Mouse (Mus musculus) embryonic facial prominence, embryonic 15.5 days (tissue): ENCODE measurements around the gene Atp2b2. TPM values are rescaled to one million over a fixed set of nuclear protein-coding genes. Genes with fewer than 3 reads are reported as not detected.

ENCODE experiments used
- ATAC-seq: fragments of 200-750 bp; cut with Nextera tagmentation; 2 replicates; pipeline ENCODE4 v1.8.0; 2017; ENCODE audit warnings: low read depth, moderate TSS enrichment; ENCODE audit not compliant: insufficient number of reproducible peaks, low FRiP score, low TSS enrichment
- H3K27ac ChIP-seq: fragments of 300-500 bp; sonication (generic); replicated peaks from 2 replicates; pipeline ENCODE4 v1.5.1; 2015; ENCODE audit warnings: mild to moderate bottlenecking, inconsistent platforms
- H3K27me3 ChIP-seq: fragments of 300-500 bp; sonication (generic); 2 replicates; pipeline ENCODE4 v1.6.1; 2015; ENCODE audit warnings: inconsistent platforms
- H3K36me3 ChIP-seq: fragments of 300-500 bp; sonication (generic); 2 replicates; pipeline ENCODE4 v1.6.1; 2015; ENCODE audit warnings: mild to moderate bottlenecking, inconsistent platforms
- H3K4me1 ChIP-seq: fragments of 300-500 bp; sonication (generic); 2 replicates; pipeline ENCODE4 v1.6.1; 2015; ENCODE audit warnings: inconsistent platforms
- H3K4me2 ChIP-seq: fragments of 300-500 bp; sonication (generic); replicated peaks from 2 replicates; pipeline ENCODE4 v1.6.1; 2015; ENCODE audit warnings: mild to moderate bottlenecking, inconsistent platforms
- H3K4me3 ChIP-seq: fragments of 300-500 bp; sonication (generic); replicated peaks from 2 replicates; pipeline ENCODE4 v1.5.1; 2015; ENCODE audit warnings: mild to moderate bottlenecking, inconsistent platforms
- H3K9ac ChIP-seq: fragments of 300-500 bp; sonication (generic); 2 replicates; pipeline ENCODE4 v1.6.1; 2015; ENCODE audit warnings: inconsistent platforms
- H3K9me3 ChIP-seq: fragments of 300-500 bp; sonication (generic); replicated peaks from 2 replicates; pipeline ENCODE4 v1.6.1; 2016; ENCODE audit warnings: inconsistent platforms
- WGBS: fragments of 180-500 bp; shearing (Covaris S2); methylation state at CpG from one replicate; pipeline ENCODE4 v1.1.7; 2015; 5-methylcytosine and 5-hydroxymethylcytosine counted together
- polyA plus RNA-seq: library from polyadenylated mRNA; unstranded; fragments of >200 nt; fragmentation: Nextera tagmentation; extraction: Ambion mirVana; gene quantifications from 2 replicates; pipeline ENCODE4 v1.2.1, GENCODE M21; 2015

The Atp2b2 gene
- polyA plus RNA-seq, 1 experiment from 2014 or later = 0.13 TPM

- no peaks in the 10 kb centered on the region for H3K27me3 ChIP-seq
- no peak overlapping the region for H3K4me3 ChIP-seq
- H3K9ac ChIP-seq = no peak overlapping the region
- no peak for ATAC-seq
- H3K4me2 ChIP-seq = no peak overlapping the region
- no peaks in the 10 kb centered on the region for H3K9me3 ChIP-seq
- no peaks in the 10 kb centered on the region for H3K4me1 ChIP-seq
- H3K36me3 ChIP-seq = no peaks in the 10 kb centered on the region
- 9% methylated on average over 9 of the region's 9 CpGs for WGBS
- H3K27ac ChIP-seq = no peak overlapping the region
Observed at GRCm38 (mm10) chr6:114012834-114013233, 29.6 kb downstream of the Atp2b2 start.

GRCm38 (mm10) chr6:114011976-114012375 is 30.4 kb downstream of the Atp2b2 start:
- Histone ChIP-seq H3K9me3 (no peaks in the 10 kb centered on the region), H3K27ac (no peak overlapping the region), H3K36me3 (no peaks in the 10 kb centered on the region), H3K4me3 (no peak overlapping the region), H3K4me2 (no peak overlapping the region), H3K27me3 (no peaks in the 10 kb centered on the region), H3K4me1 (no peaks in the 10 kb centered on the region), H3K9ac (no peak overlapping the region)
- no peak for ATAC-seq
- 79% methylated on average over 6 of the region's 6 CpGs for WGBS

- Histone ChIP-seq H3K9ac (no peak overlapping the region), H3K9me3 (no peaks in the 10 kb centered on the region), H3K36me3 (no peaks in the 10 kb centered on the region), H3K27me3 (no peaks in the 10 kb centered on the region; the same call in 1 of the 2 replicates), H3K27ac (no peak overlapping the region), H3K4me1 (no peaks in the 10 kb centered on the region), H3K4me3 (no peak overlapping the region), H3K4me2 (no peak overlapping the region)
- ATAC-seq = no peak
- WGBS = 69% methylated on average over 3 of the region's 3 CpGs
Observed at GRCm38 (mm10) chr6:114003796-114004195, 38.6 kb downstream of the Atp2b2 start.

GRCm38 (mm10) chr6:114000928-114001327 is 41.5 kb downstream of the Atp2b2 start:
- H3K27me3 ChIP-seq = no peaks in the 10 kb centered on the region; the same call in 1 of the 2 replicates
- H3K27ac ChIP-seq = no peak overlapping the region
- ATAC-seq = no peak
- no peaks in the 10 kb centered on the region for H3K36me3 ChIP-seq
- no peak overlapping the region for H3K4me2 ChIP-seq
- no peak overlapping the region for H3K4me3 ChIP-seq
- H3K9me3 ChIP-seq = no peaks in the 10 kb centered on the region
- H3K4me1 ChIP-seq = no peaks in the 10 kb centered on the region
- no peak overlapping the region for H3K9ac ChIP-seq
- WGBS = 81% methylated on average over 6 of the region's 6 CpGs

GRCm38 (mm10) chr6:114000304-114000703 is 42.1 kb downstream of the Atp2b2 start:
- H3K4me2 ChIP-seq = no peak overlapping the region
- H3K36me3 ChIP-seq = no peaks in the 10 kb centered on the region
- no peak overlapping the region for H3K9ac ChIP-seq
- 35% methylated on average over 7 of the region's 7 CpGs for WGBS
- no peaks in the 10 kb centered on the region; the same call in 1 of the 2 replicates for H3K27me3 ChIP-seq
- H3K9me3 ChIP-seq = no peaks in the 10 kb centered on the region
- no peak overlapping the region for H3K4me3 ChIP-seq
- no peaks in the 10 kb centered on the region for H3K4me1 ChIP-seq
- no peak for ATAC-seq
- H3K27ac ChIP-seq = no peak overlapping the region

GRCm38 (mm10) chr6:113998413-113998812 is 44.0 kb downstream of the Atp2b2 start:
- Histone ChIP-seq H3K36me3 (no peaks in the 10 kb centered on the region), H3K9ac (no peak overlapping the region), H3K4me2 (no peak overlapping the region), H3K27me3 (no peaks in the 10 kb centered on the region), H3K4me3 (no peak overlapping the region), H3K27ac (no peak overlapping the region), H3K4me1 (no peaks in the 10 kb centered on the region), H3K9me3 (no peaks in the 10 kb centered on the region)
- no peak for ATAC-seq
- 95% methylated on average over 2 of the region's 2 CpGs for WGBS

- WGBS = 88% methylated on average over 5 of the region's 5 CpGs
- H3K27me3 ChIP-seq = no peaks in the 10 kb centered on the region
- no peak overlapping the region for H3K27ac ChIP-seq
- H3K4me1 ChIP-seq = no peaks in the 10 kb centered on the region
- H3K4me2 ChIP-seq = no peak overlapping the region
- no peaks in the 10 kb centered on the region for H3K9me3 ChIP-seq
- H3K9ac ChIP-seq = no peak overlapping the region
- no peak for ATAC-seq
- no peak overlapping the region for H3K4me3 ChIP-seq
- H3K36me3 ChIP-seq = no peaks in the 10 kb centered on the region
Observed at GRCm38 (mm10) chr6:113994176-113994575, 48.2 kb downstream of the Atp2b2 start.

- ATAC-seq = no peak
- Histone ChIP-seq H3K9me3 (no peaks in the 10 kb centered on the region), H3K4me1 (no peaks in the 10 kb centered on the region), H3K27me3 (no peaks in the 10 kb centered on the region), H3K4me3 (no peak overlapping the region), H3K4me2 (no peak overlapping the region), H3K27ac (no peak overlapping the region), H3K9ac (no peak overlapping the region), H3K36me3 (no peaks in the 10 kb centered on the region)
- WGBS = 78% methylated on average over 2 of the region's 2 CpGs
Observed at GRCm38 (mm10) chr6:113992101-113992500, 50.3 kb downstream of the Atp2b2 start.

- H3K4me1 ChIP-seq = no peaks in the 10 kb centered on the region
- no peaks in the 10 kb centered on the region for H3K36me3 ChIP-seq
- H3K9ac ChIP-seq = no peak overlapping the region
- H3K27ac ChIP-seq = no peak overlapping the region
- H3K27me3 ChIP-seq = no peaks in the 10 kb centered on the region
- H3K4me2 ChIP-seq = no peak overlapping the region
- WGBS = 52% methylated on average over 11 of the region's 11 CpGs
- no peak for ATAC-seq
- H3K9me3 ChIP-seq = no peaks in the 10 kb centered on the region
- H3K4me3 ChIP-seq = no peak overlapping the region
Observed at GRCm38 (mm10) chr6:113991482-113991881, 50.9 kb downstream of the Atp2b2 start.

GRCm38 (mm10) chr6:113990044-113990443 is 52.4 kb downstream of the Atp2b2 start:
- ATAC-seq = no peak
- H3K9me3 ChIP-seq = no peaks in the 10 kb centered on the region
- 12% methylated on average over 1 of the region's 1 CpGs for WGBS
- H3K4me1 ChIP-seq = no peaks in the 10 kb centered on the region
- no peak overlapping the region for H3K9ac ChIP-seq
- no peak overlapping the region for H3K4me3 ChIP-seq
- no peaks in the 10 kb centered on the region for H3K27me3 ChIP-seq
- no peaks in the 10 kb centered on the region for H3K36me3 ChIP-seq
- no peak overlapping the region for H3K27ac ChIP-seq
- H3K4me2 ChIP-seq = no peak overlapping the region

- H3K9ac ChIP-seq = no peak overlapping the region
- H3K4me2 ChIP-seq = no peak overlapping the region
- H3K27me3 ChIP-seq = no peaks in the 10 kb centered on the region
- H3K4me3 ChIP-seq = no peak overlapping the region
- no peaks in the 10 kb centered on the region for H3K9me3 ChIP-seq
- no peak overlapping the region for H3K27ac ChIP-seq
- no peaks in the 10 kb centered on the region for H3K36me3 ChIP-seq
- H3K4me1 ChIP-seq = no peaks in the 10 kb centered on the region
- 78% methylated on average over 2 of the region's 2 CpGs for WGBS
- no peak for ATAC-seq
Observed at GRCm38 (mm10) chr6:113988521-113988920, 53.9 kb downstream of the Atp2b2 start.

- Histone ChIP-seq H3K4me1 (no peaks in the 10 kb centered on the region), H3K4me3 (no peak overlapping the region), H3K27me3 (no peaks in the 10 kb centered on the region), H3K9me3 (no peaks in the 10 kb centered on the region), H3K9ac (no peak overlapping the region), H3K4me2 (no peak overlapping the region), H3K36me3 (no peaks in the 10 kb centered on the region), H3K27ac (no peak overlapping the region)
- 67% methylated on average over 4 of the region's 4 CpGs for WGBS
- ATAC-seq = no peak
Observed at GRCm38 (mm10) chr6:113986671-113987070, 55.7 kb downstream of the Atp2b2 start.
